Mouse (Mus musculus) kidney, adult 8-10 months (tissue): Measurements from ENCODE around the gene Olfr224.
"Not testable (repeated sequence)": the region's sequence is repeated elsewhere in the genome, so short reads cannot be mapped to it uniquely, and the experiment has no call there.

Experiments used
- DNase-seq, 2 experiments: peaks; one replicate each; pipeline ENCODE4 v3.0.0; 2022

Gene Olfr224

GRCm38 (mm10) chr11:58570405-58570804 lies at the start of gene Olfr224:
Gene Olfr224, minus strand, starts transcription at chr11:58570553.
- no peak for DNase-seq

GRCm38 (mm10) chr11:58618793-58619192 lies 48.4 kb upstream of the Olfr224 start:
- no peak for DNase-seq

- DNase-seq: no peak
Measured at GRCm38 (mm10) chr11:58618369-58618768, 48.0 kb upstream of the Olfr224 start.

GRCm38 (mm10) chr11:58615975-58616374 lies 45.6 kb upstream of the Olfr224 start, which contains the start of gene 2210407C18Rik:
Gene 2210407C18Rik, minus strand, starts transcription at chr11:58616075.
- no peak for DNase-seq

GRCm38 (mm10) chr11:58614526-58614925 lies 44.2 kb upstream of the Olfr224 start:
- peak; percentile 5 to 31 for DNase-seq

- no peak for DNase-seq
Measured at GRCm38 (mm10) chr11:58613359-58613758, 43.0 kb upstream of the Olfr224 start.

- DNase-seq: peak in 1 of 2 experiments; percentile 5
Measured at GRCm38 (mm10) chr11:58607030-58607429, 36.7 kb upstream of the Olfr224 start.

GRCm38 (mm10) chr11:58606177-58606919 lies 36.0 kb upstream of the Olfr224 start:
- DNase-seq: no peak

GRCm38 (mm10) chr11:58605228-58605627 lies 34.9 kb upstream of the Olfr224 start:
- no peak for DNase-seq

GRCm38 (mm10) chr11:58604688-58605087 lies 34.3 kb upstream of the Olfr224 start:
- no peak for DNase-seq

- DNase-seq: no peak
Measured at GRCm38 (mm10) chr11:58602800-58603560, 32.6 kb upstream of the Olfr224 start.

GRCm38 (mm10) chr11:58602062-58602461 lies 31.7 kb upstream of the Olfr224 start:
- DNase-seq: no peak

- no peak for DNase-seq
Measured at GRCm38 (mm10) chr11:58597837-58598236, 27.5 kb upstream of the Olfr224 start.

GRCm38 (mm10) chr11:58594814-58595213 lies 24.5 kb upstream of the Olfr224 start, which contains the start of gene Olfr324:
Gene Olfr324, plus strand, starts transcription at chr11:58595114.
- no peak for DNase-seq

- no peak for DNase-seq
Measured at GRCm38 (mm10) chr11:58588620-58589250, 18.4 kb upstream of the Olfr224 start.

GRCm38 (mm10) chr11:58587898-58588348 lies 17.6 kb upstream of the Olfr224 start:
- peak in 1 of 2 experiments; percentile 37 for DNase-seq

- no peak for DNase-seq
Measured at GRCm38 (mm10) chr11:58578636-58579035, 8.3 kb upstream of the Olfr224 start.

GRCm38 (mm10) chr11:58577430-58577829 lies 7.1 kb upstream of the Olfr224 start, which contains the start of gene Olfr325:
Gene Olfr325, plus strand, starts transcription at chr11:58577730.
- no peak for DNase-seq

GRCm38 (mm10) chr11:58555536-58555935 lies 14.8 kb downstream of the Olfr224 start, which contains the start of gene Olfr328:
Gene Olfr328, minus strand, starts transcription at chr11:58555636.
- no peak for DNase-seq

GRCm38 (mm10) chr11:58546322-58546721 lies 24.0 kb downstream of the Olfr224 start, which contains the start of gene Olfr329-ps:
Gene Olfr329-ps, minus strand, starts transcription at chr11:58546422.
- no peak for DNase-seq

GRCm38 (mm10) chr11:58534736-58535135 lies 35.6 kb downstream of the Olfr224 start, which contains the start of gene Olfr330:
Gene Olfr330, minus strand, starts transcription at chr11:58534836.
- DNase-seq: not testable (repeated sequence)

- DNase-seq: peak; percentile 6 to 12
Measured at GRCm38 (mm10) chr11:58519756-58520155, 50.6 kb downstream of the Olfr224 start.

GRCm38 (mm10) chr11:58518916-58519315 lies 51.4 kb downstream of the Olfr224 start:
- peak; percentile 36 to 46 for DNase-seq
